Mouse (Mus musculus): ENCODE results near the gene Romo1. TPM values are rescaled to one million over a fixed set of nuclear protein-coding genes. Genes with fewer than 3 reads are reported as not detected.
A peak's percentile ranks its signal among the peaks of the same experiment; 100 is the strongest.

The Romo1 gene
- polyA plus RNA-seq, 1 experiment from 2014 or later, result 192 TPM

DNA sequence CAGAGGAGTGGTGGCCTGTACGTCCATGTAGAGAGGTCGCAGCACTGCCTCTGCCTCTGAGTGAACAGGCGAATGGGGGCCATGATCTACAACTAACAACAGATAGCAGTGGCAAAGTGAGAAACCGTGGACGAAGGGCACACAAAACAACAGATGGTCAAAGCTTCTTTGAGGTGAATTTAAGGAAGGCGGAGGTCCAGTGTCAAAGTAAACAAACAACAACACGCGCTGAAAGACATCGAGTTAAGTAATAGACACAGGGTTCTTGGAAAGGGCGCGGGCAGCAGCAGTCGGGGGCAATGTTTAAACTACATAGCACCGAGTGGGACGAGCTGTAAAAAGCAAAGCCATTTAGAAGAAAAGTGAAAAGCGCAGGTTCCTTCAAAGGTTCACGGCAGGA lies 472 bp upstream of the Romo1 start:
- peak; percentile 9 for ATAC-seq (ENCODE audit: insufficient read depth)
- Histone ChIP-seq H3K4me1 (replicated peaks) (peaks cover 27% of the 10 kb centered on the region), H3K27ac (replicated peaks) (peak overlapping the region; percentile 92), H3K4me2 (peak overlapping the region; percentile 97), H3K27me3 (no peaks in the 10 kb centered on the region), H3K36me3 (replicated peaks) (peaks cover 56% of the 10 kb centered on the region), H3K4me3 (replicated peaks) (peak overlapping the region; percentile 95), H3K9me3 (replicated peaks) (no peaks in the 10 kb centered on the region), H3K9ac (peak overlapping the region; percentile 92)
- 2% methylated on average over 16 of the region's 16 CpGs for WGBS (ENCODE audit: insufficient replicate concordance)

DNA sequence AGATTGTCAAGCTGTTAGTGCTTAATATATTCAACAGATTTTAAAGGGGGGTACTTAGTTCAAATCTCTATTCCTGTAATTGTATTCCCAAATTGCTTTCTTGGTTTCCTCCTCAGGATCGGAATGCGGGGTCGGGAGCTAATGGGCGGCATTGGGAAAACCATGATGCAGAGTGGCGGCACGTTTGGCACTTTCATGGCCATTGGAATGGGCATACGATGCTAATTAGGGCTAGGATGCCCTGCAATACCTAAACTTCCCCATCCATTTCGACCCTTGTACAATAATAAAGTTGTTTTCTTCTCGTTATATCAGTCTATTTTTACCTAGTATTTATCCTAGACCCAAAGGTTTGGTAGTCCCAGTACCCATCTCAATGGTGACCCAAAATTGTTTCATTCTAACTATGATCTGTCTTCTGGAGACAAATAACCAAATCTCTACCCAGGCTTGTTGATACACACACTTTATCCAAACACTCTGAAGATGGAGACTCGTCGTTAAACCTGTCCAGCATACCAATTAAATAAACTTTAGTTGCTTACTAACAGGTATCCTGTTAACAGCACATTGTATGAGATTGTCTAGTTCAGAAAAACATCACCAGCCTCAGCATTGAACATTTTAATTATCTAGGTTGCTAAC lies 1.8 kb downstream of the Romo1 start:
- 56% methylated on average over 11 of the region's 11 CpGs for WGBS (ENCODE audit: insufficient replicate concordance)
- Histone ChIP-seq H3K9ac (no peak overlapping the region), H3K9me3 (replicated peaks) (no peaks in the 10 kb centered on the region), H3K36me3 (replicated peaks) (peaks cover 56% of the 10 kb centered on the region), H3K4me1 (replicated peaks) (peaks cover 27% of the 10 kb centered on the region), H3K27ac (replicated peaks) (peak overlapping the region; percentile 25; the same call in 1 of the 2 replicates), H3K27me3 (no peaks in the 10 kb centered on the region), H3K4me3 (replicated peaks) (peak overlapping the region; percentile 95), H3K4me2 (peak overlapping the region; percentile 97)
- ATAC-seq (ENCODE audit: insufficient read depth), result no peak

DNA sequence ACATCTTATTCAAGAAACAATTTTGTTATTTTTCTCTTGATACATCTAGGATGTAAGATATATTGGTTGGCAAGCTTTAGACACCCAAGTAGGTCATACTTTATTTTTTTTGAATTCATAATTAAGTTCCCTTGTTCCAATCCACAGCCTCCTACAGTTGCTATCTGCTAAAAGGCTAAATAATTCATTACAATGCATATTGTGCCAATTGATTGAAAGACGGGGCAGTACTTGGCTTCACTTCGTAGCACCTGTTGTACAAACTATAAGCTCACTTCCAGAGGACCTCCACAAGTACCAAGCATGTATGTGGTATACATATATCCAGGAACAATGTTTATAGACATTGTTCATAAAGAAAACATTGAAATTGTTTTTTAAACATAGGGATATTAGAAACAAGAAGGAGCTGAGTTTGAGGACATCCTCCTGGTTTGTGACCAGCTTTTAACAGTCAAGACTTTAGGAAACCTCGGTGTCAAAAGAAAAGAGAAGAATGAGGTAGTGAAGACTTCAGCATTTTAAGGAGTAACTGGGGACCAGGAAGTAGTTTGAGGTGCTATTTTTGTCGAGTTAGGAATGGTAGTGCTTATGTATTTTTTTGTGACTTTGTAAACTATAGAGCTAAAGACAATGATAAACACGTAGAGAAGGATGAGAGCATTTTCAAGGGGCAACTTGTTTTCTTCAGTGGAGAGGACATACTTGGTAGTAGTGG lies 2.6 kb downstream of the Romo1 start:
- H3K27ac ChIP-seq (replicated peaks), result no peak overlapping the region
- H3K36me3 ChIP-seq (replicated peaks), result peaks cover 57% of the 10 kb centered on the region
- H3K27me3 ChIP-seq, result no peaks in the 10 kb centered on the region
- no peak for ATAC-seq (ENCODE audit: insufficient read depth)
- H3K4me1 ChIP-seq (replicated peaks), result peaks cover 29% of the 10 kb centered on the region
- no peak overlapping the region for H3K4me3 ChIP-seq (replicated peaks)
- H3K9ac ChIP-seq, result no peak overlapping the region
- no peaks in the 10 kb centered on the region for H3K9me3 ChIP-seq (replicated peaks)
- 57% methylated on average over 5 of the region's 5 CpGs for WGBS (ENCODE audit: insufficient replicate concordance)
- H3K4me2 ChIP-seq, result no peak overlapping the region

DNA sequence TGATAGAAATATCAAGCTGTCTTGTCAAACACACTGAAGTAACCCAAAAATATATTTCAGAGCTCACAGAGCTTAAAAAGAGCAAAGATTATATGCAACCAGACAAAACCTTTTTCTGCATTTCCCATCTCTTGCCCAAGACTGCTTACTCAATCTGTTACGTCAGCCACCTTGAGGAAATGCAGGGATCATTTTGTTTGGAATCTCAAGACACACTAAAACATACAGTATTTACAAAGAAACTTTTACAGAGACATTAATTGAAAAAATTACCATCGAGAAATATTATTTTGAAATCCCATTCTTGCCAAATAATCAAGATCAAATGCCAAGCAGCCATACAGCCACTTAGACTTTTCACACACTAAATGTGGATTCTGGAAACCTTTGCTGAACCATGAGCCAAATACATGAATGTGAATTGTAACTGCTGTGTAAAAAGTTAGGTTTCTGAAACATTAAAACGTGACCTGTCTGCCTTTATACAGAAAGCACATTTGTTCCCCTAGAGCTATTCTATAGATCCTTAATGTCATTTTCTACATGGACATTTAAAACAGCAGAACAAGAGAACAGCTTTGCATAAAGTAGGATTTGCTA lies 3.6 kb downstream of the Romo1 start:
- Histone ChIP-seq H3K27ac (replicated peaks) (no peak overlapping the region), H3K4me1 (replicated peaks) (peaks cover 29% of the 10 kb centered on the region), H3K9ac (no peak overlapping the region), H3K27me3 (no peaks in the 10 kb centered on the region), H3K4me3 (replicated peaks) (no peak overlapping the region), H3K36me3 (replicated peaks) (peaks cover 58% of the 10 kb centered on the region), H3K9me3 (replicated peaks) (no peaks in the 10 kb centered on the region), H3K4me2 (no peak overlapping the region)
- ATAC-seq (ENCODE audit: insufficient read depth), result no peak
- WGBS (ENCODE audit: insufficient replicate concordance), result 80% methylated on average over 3 of the region's 3 CpGs

DNA sequence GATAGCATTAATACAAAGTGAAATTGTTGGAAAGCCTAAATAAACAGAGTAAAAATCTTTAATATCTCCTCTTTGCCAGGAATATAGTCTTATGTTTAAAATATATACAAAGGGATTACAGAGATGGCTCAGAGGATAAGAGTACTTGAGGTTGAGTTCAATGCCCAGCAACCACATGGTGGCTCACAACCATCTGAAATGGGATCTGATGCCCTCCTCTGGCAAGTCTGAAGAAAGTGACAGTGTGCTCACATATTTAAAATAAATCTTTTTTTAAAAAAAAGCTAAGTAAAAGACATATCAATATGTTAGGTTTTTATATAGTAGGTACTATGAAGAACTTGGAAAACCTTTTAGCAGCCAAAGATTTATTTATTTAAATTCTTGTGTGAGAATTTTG lies 7.7 kb downstream of the Romo1 start:
- peaks cover 5% of the 10 kb centered on the region; the same call in 1 of the 2 replicates for H3K4me1 ChIP-seq (replicated peaks)
- no peak for ATAC-seq (ENCODE audit: insufficient read depth)
- peaks cover 88% of the 10 kb centered on the region for H3K36me3 ChIP-seq (replicated peaks)

DNA sequence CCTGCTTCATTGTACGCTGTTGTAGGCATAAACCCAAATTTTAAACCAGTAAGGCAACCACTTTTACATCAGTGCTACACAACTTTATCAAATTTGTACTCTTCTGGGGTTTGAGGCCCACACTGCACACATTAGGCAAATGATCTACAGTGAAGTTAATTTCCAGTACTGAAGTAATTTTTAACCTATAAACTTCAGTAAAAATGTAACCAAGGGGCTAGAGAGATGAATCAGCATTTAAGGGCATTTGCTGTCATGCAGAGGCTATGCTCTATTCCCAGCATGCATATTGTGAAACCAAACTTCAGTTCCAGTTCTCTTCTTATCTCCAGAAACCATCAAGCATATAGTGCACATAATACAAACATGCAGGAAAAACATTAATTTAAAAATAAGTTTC lies 21.6 kb downstream of the Romo1 start:
- no peak overlapping the region for H3K4me2 ChIP-seq
- no peak overlapping the region for H3K9ac ChIP-seq
- no peak for ATAC-seq (ENCODE audit: insufficient read depth)
- no peak overlapping the region for H3K27ac ChIP-seq (replicated peaks)
- H3K4me1 ChIP-seq (replicated peaks), result no peaks in the 10 kb centered on the region
- H3K9me3 ChIP-seq (replicated peaks), result no peaks in the 10 kb centered on the region
- no peaks in the 10 kb centered on the region for H3K27me3 ChIP-seq
- no peak overlapping the region for H3K4me3 ChIP-seq (replicated peaks)
- H3K36me3 ChIP-seq (replicated peaks), result peaks cover 91% of the 10 kb centered on the region
- 97% methylated on average over 1 of the region's 1 CpGs for WGBS (ENCODE audit: insufficient replicate concordance)

More for the DNA sequence above, 7.7 kb downstream of the Romo1 start:
- Histone ChIP-seq H3K4me3 (replicated peaks) (no peak overlapping the region), H3K9ac (no peak overlapping the region), H3K27ac (replicated peaks) (no peak overlapping the region), H3K27me3 (no peaks in the 10 kb centered on the region), H3K9me3 (replicated peaks) (no peaks in the 10 kb centered on the region), H3K4me2 (no peak overlapping the region)

DNA sequence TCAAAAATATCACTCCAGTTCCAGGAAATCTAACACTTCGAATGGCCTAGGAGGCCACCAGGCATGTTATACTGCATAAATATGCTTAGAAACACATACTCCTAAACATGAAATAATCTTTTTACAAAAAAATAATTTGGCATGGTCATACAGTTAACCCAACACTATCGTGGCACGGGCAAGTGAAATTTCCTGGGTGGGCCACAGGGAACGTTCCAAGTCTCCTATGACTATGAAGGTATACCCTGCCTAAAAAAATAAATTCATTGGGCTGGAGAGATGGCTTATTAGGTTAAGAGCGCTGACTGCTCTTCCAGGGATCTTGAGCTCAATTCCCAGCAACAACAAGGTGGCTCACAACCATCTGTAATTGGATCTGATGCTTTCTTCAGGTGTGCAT lies 22.7 kb downstream of the Romo1 start:
- Histone ChIP-seq H3K4me2 (no peak overlapping the region), H3K36me3 (replicated peaks) (peaks cover 96% of the 10 kb centered on the region), H3K9me3 (replicated peaks) (no peaks in the 10 kb centered on the region), H3K9ac (no peak overlapping the region), H3K27me3 (no peaks in the 10 kb centered on the region), H3K4me1 (replicated peaks) (no peaks in the 10 kb centered on the region), H3K27ac (replicated peaks) (no peak overlapping the region), H3K4me3 (replicated peaks) (no peak overlapping the region)
- 92% methylated on average over 5 of the region's 5 CpGs for WGBS (ENCODE audit: insufficient replicate concordance)
- ATAC-seq (ENCODE audit: insufficient read depth), result no peak

DNA sequence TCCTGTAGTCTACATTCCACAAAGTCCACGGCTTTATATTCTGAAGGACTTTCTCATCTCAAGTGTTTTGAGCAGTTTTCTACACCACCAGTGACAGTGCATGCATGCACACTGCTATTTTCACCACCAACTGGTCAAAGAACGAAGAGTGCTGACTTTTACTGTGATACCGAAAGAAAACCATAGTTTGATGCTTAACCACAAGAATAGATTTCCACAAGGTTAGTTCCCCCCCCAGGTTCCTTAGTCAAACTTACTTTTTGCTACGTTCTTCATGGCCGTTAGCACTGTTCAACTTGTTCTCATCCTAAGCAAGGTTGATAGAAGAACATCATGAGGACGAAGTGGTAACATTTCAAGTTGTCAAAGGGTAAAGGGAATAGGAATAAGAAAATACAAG lies 33.2 kb downstream of the Romo1 start:
- H3K4me2 ChIP-seq, result peak overlapping the region; percentile 14; the same call in 1 of the 2 replicates
- no peak overlapping the region for H3K27ac ChIP-seq (replicated peaks)
- H3K36me3 ChIP-seq (replicated peaks), result peaks cover 60% of the 10 kb centered on the region
- no peaks in the 10 kb centered on the region for H3K9me3 ChIP-seq (replicated peaks)
- ATAC-seq (ENCODE audit: insufficient read depth), result no peak
- H3K4me1 ChIP-seq (replicated peaks), result peaks cover 29% of the 10 kb centered on the region
- H3K27me3 ChIP-seq, result no peaks in the 10 kb centered on the region
- H3K4me3 ChIP-seq (replicated peaks), result no peak overlapping the region; the same call in 1 of the 2 replicates
- WGBS (ENCODE audit: insufficient replicate concordance), result 76% methylated on average over 6 of the region's 6 CpGs
- H3K9ac ChIP-seq, result no peak overlapping the region

DNA sequence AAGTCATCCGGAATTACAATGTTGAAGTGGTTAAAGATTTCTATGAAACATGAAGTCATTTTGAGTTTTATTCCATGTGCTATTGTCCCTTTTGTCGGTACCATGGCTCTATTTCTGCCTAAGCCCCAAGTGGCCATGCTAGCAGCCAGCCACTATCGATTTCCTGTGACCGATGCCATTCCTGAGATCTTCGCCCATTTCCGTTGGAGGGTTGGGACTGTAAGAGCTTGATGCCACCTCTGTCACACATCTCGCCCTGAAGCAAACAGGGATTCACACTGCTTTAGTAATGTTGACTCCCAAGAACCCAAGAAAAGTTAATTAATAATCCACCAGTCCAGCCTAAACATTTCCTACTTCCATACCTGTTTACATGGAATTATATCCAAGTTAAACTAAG lies 33.8 kb downstream of the Romo1 start:
- peaks cover 33% of the 10 kb centered on the region for H3K4me1 ChIP-seq (replicated peaks)
- H3K4me2 ChIP-seq, result peak overlapping the region; percentile 84
- no peak for ATAC-seq (ENCODE audit: insufficient read depth)
- H3K36me3 ChIP-seq (replicated peaks), result peaks cover 55% of the 10 kb centered on the region
- H3K9me3 ChIP-seq (replicated peaks), result no peaks in the 10 kb centered on the region
- no peak overlapping the region for H3K27ac ChIP-seq (replicated peaks)
- no peaks in the 10 kb centered on the region for H3K27me3 ChIP-seq
- 0 out of 2 replicates have a peak overlapping the region, but pooled peaks have one; percentile 15 for H3K9ac ChIP-seq
- peak overlapping the region; percentile 98 for H3K4me3 ChIP-seq (replicated peaks)
- WGBS (ENCODE audit: insufficient replicate concordance), result 66% methylated on average over 7 of the region's 7 CpGs

DNA sequence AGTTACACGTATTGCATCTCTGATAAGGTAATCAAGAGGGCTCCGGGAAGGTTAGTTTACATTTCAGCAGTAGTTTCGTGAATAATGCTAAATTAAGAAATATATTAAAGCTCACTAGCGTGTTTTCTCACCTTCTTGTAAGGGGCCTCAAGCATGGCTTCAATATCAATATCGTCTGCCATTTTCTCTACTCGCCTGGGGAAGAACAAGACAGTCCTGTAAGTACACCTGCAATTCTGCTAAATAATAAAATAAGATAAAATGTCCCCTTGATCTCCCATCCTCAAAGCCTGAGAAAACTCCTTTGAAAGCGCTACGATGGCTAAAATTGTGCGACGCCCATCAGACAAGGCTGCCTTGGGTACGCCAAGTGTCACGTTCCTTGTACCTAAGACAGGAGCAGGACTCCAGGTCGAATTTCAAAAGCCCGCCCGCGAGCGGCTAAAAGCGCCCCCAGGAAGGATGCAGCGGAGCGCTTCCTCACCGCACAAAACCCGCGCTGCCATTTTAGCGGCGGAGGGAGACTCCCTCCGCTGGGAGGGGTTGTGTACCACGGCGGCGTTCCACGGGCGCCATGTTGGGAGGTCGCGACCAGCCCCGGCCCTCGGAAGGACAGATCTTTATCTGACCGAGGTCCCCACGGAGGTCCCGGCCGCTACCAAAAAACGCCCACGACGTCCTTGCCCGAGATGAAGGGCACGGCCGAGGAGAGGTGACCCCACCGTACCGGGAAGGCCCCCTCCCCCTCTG lies 35.4 kb downstream of the Romo1 start:
- H3K27ac ChIP-seq (replicated peaks), result peak overlapping the region; percentile 98
- H3K4me1 ChIP-seq (replicated peaks), result peaks cover 33% of the 10 kb centered on the region
- peak overlapping the region; percentile 98 for H3K4me3 ChIP-seq (replicated peaks)
- no peaks in the 10 kb centered on the region for H3K9me3 ChIP-seq (replicated peaks)
- peaks cover 41% of the 10 kb centered on the region for H3K36me3 ChIP-seq (replicated peaks)
- no peaks in the 10 kb centered on the region for H3K27me3 ChIP-seq
- WGBS (ENCODE audit: insufficient replicate concordance), result under 1% methylated on average over 47 of the region's 47 CpGs
- peak overlapping the region; percentile 100 for H3K9ac ChIP-seq
- peak overlapping the region; percentile 84 for H3K4me2 ChIP-seq
- ATAC-seq (ENCODE audit: insufficient read depth), result peak; percentile 35

DNA sequence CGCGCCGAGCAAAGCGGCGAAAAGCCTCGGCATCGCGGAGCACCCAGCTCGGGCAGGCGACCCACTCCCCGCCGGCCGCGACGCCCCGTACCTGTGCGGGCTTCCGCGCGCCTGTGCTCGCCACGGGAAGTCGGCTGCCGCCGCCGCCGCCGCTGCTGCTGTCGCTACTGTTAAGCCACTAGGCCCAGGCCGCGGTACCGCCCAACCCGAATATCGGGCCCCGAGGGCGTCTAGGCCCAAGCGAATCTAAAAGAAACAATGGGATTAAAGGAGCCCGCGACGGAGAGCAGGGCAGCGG lies 35.9 kb downstream of the Romo1 start:
- no peaks in the 10 kb centered on the region for H3K27me3 ChIP-seq
- H3K9me3 ChIP-seq (replicated peaks), result no peaks in the 10 kb centered on the region
- H3K9ac ChIP-seq, result peak overlapping the region; percentile 100
- 0% methylated on average over 33 of the region's 41 CpGs for WGBS (ENCODE audit: insufficient replicate concordance)
- H3K4me2 ChIP-seq, result peak overlapping the region; percentile 84
- H3K4me1 ChIP-seq (replicated peaks), result peaks cover 33% of the 10 kb centered on the region
- H3K36me3 ChIP-seq (replicated peaks), result peaks cover 36% of the 10 kb centered on the region
- peak overlapping the region; percentile 98 for H3K4me3 ChIP-seq (replicated peaks)
- ATAC-seq (ENCODE audit: insufficient read depth), result peak; percentile 49
- H3K27ac ChIP-seq (replicated peaks), result peak overlapping the region; percentile 98

All from liver, embryonic 15.5 days (tissue).